Mouse (Mus musculus): Measurements from ENCODE around the gene Sprr3. TPM values are rescaled to one million over a fixed set of nuclear protein-coding genes. Genes with fewer than 3 reads are reported as not detected.

The Sprr3 gene
- polyA plus RNA-seq, 1 experiment from 2014 or later, result not detected

Other genes with a start within 250 kb of the Sprr3 start
- gene Sprr2a1, start 242.9 kb downstream of the Sprr3 start, polyA plus RNA-seq (2014; fragmentation: Nextera tagmentation; extraction: Ambion mirVana), result not detected in 2 replicates
- not detected in 2 replicates for gene Sprr2a2, start 242.8 kb downstream of the Sprr3 start, polyA plus RNA-seq (2014; fragmentation: Nextera tagmentation; extraction: Ambion mirVana)
- not detected in 2 replicates for gene Sprr2a3, start 173.3 kb downstream of the Sprr3 start, polyA plus RNA-seq (2014; fragmentation: Nextera tagmentation; extraction: Ambion mirVana)
- gene Sprr2b, start 142.1 kb downstream of the Sprr3 start, polyA plus RNA-seq (2014; fragmentation: Nextera tagmentation; extraction: Ambion mirVana), result not detected in 2 replicates
- gene Sprr2d, start 119.6 kb downstream of the Sprr3 start, polyA plus RNA-seq (2014; fragmentation: Nextera tagmentation; extraction: Ambion mirVana), result not detected in 2 replicates
- not detected in 2 replicates for gene Sprr2e, start 106.6 kb downstream of the Sprr3 start, polyA plus RNA-seq (2014; fragmentation: Nextera tagmentation; extraction: Ambion mirVana)
- gene Sprr2f, start 93.5 kb downstream of the Sprr3 start, polyA plus RNA-seq (2014; fragmentation: Nextera tagmentation; extraction: Ambion mirVana), result not detected in 2 replicates
- gene Sprr2h, start 73.0 kb downstream of the Sprr3 start, polyA plus RNA-seq (2014; fragmentation: Nextera tagmentation; extraction: Ambion mirVana), result not detected in 2 replicates
- gene Sprr2i, start 50.7 kb downstream of the Sprr3 start, polyA plus RNA-seq (2014; fragmentation: Nextera tagmentation; extraction: Ambion mirVana), result not detected in 2 replicates
- gene Sprr2j-ps, start 40.6 kb downstream of the Sprr3 start, polyA plus RNA-seq (2014; fragmentation: Nextera tagmentation; extraction: Ambion mirVana), result not detected in 2 replicates
- 4.3 and 6.3 TPM in 2 replicates for gene Gm9774, start 29.3 kb downstream of the Sprr3 start, polyA plus RNA-seq (2014; fragmentation: Nextera tagmentation; extraction: Ambion mirVana)
- gene Sprr2k, start 26.1 kb downstream of the Sprr3 start, polyA plus RNA-seq (2014; fragmentation: Nextera tagmentation; extraction: Ambion mirVana), result not detected in 2 replicates
- not detected in 2 replicates for gene Sprr1b, start 19.9 kb downstream of the Sprr3 start, polyA plus RNA-seq (2014; fragmentation: Nextera tagmentation; extraction: Ambion mirVana)
- gene Sprr1a, start 27.2 kb upstream of the Sprr3 start, polyA plus RNA-seq (2014; fragmentation: Nextera tagmentation; extraction: Ambion mirVana), result not detected in 2 replicates
- not detected in 2 replicates for gene Sprr4, start 41.8 kb upstream of the Sprr3 start, polyA plus RNA-seq (2014; fragmentation: Nextera tagmentation; extraction: Ambion mirVana)
- gene 2310046K23Rik, start 75.8 kb upstream of the Sprr3 start, polyA plus RNA-seq (2014; fragmentation: Nextera tagmentation; extraction: Ambion mirVana), result not detected in 2 replicates
- not detected in 2 replicates for gene Ivl, start 115.0 kb upstream of the Sprr3 start, polyA plus RNA-seq (2014; fragmentation: Nextera tagmentation; extraction: Ambion mirVana)
- not detected in 2 replicates for gene Smcp, start 130.3 kb upstream of the Sprr3 start, polyA plus RNA-seq (2014; fragmentation: Nextera tagmentation; extraction: Ambion mirVana)
- gene 2210017I01Rik, start 148.8 kb upstream of the Sprr3 start, polyA plus RNA-seq (2014; fragmentation: Nextera tagmentation; extraction: Ambion mirVana), result not detected in 2 replicates
- not detected in 2 replicates for gene Lce6a, start 162.9 kb upstream of the Sprr3 start, polyA plus RNA-seq (2014; fragmentation: Nextera tagmentation; extraction: Ambion mirVana)
- not detected in 2 replicates for gene Lce1a1, start 189.6 kb upstream of the Sprr3 start, polyA plus RNA-seq (2014; fragmentation: Nextera tagmentation; extraction: Ambion mirVana)
- gene Lce1b, start 198.2 kb upstream of the Sprr3 start, polyA plus RNA-seq (2014; fragmentation: Nextera tagmentation; extraction: Ambion mirVana), result not detected in 2 replicates
- not detected in 2 replicates for gene Lce1a2, start 211.6 kb upstream of the Sprr3 start, polyA plus RNA-seq (2014; fragmentation: Nextera tagmentation; extraction: Ambion mirVana)
- gene Lce1c, start 220.5 kb upstream of the Sprr3 start, polyA plus RNA-seq (2014; fragmentation: Nextera tagmentation; extraction: Ambion mirVana), result not detected in 2 replicates
- gene Lce1d, start 228.5 kb upstream of the Sprr3 start, polyA plus RNA-seq (2014; fragmentation: Nextera tagmentation; extraction: Ambion mirVana), result not detected in 2 replicates

Data from forebrain, embryonic 14.5 days (tissue).